Mouse (Mus musculus) embryo, embryonic 9.5 days (tissue): Measurements from ENCODE around the gene Slf2.

Experiments used
- DNase-seq: peaks from one replicate; pipeline ENCODE4 v3.0.0-alpha.2; 2017; ENCODE audit errors: extremely low spot score

Gene Slf2

GRCm38 (mm10) chr19:45012636-45013035 is 81.7 kb downstream of the Slf2 start:
- no peak for DNase-seq

GRCm38 (mm10) chr19:45013581-45014225 is 82.8 kb downstream of the Slf2 start:
- no peak for DNase-seq

- no peak for DNase-seq
Observed at GRCm38 (mm10) chr19:45014335-45014971, 83.5 kb downstream of the Slf2 start, which contains the start of gene Lzts2. Gene Lzts2, plus strand, starts transcription at chr19:45014414.

- peak; percentile 69 for DNase-seq
Observed at GRCm38 (mm10) chr19:45014981-45015402, 84.0 kb downstream of the Slf2 start.

- peak; percentile 55 for DNase-seq
Observed at GRCm38 (mm10) chr19:45015518-45016281, 84.7 kb downstream of the Slf2 start.

GRCm38 (mm10) chr19:45016341-45017215 is 85.6 kb downstream of the Slf2 start:
- DNase-seq: peak; percentile 83

- peak; percentile 93 for DNase-seq
Observed at GRCm38 (mm10) chr19:45017216-45017771, 86.3 kb downstream of the Slf2 start.

- DNase-seq: peak; percentile 87
Observed at GRCm38 (mm10) chr19:45017909-45018308, 87.0 kb downstream of the Slf2 start.

GRCm38 (mm10) chr19:45018351-45018831 is 87.4 kb downstream of the Slf2 start:
- DNase-seq: peak; percentile 48

GRCm38 (mm10) chr19:45020348-45020747 is 89.4 kb downstream of the Slf2 start:
- no peak for DNase-seq

- no peak for DNase-seq
Observed at GRCm38 (mm10) chr19:45021362-45021761, 90.4 kb downstream of the Slf2 start.

- no peak for DNase-seq
Observed at GRCm38 (mm10) chr19:45023993-45024392, 93.0 kb downstream of the Slf2 start.

GRCm38 (mm10) chr19:45024775-45025174 is 93.8 kb downstream of the Slf2 start:
- DNase-seq: no peak

- DNase-seq: no peak
Observed at GRCm38 (mm10) chr19:45025937-45026568, 95.1 kb downstream of the Slf2 start.

- no peak for DNase-seq
Observed at GRCm38 (mm10) chr19:45026958-45027670, 96.2 kb downstream of the Slf2 start.

- peak; percentile 37 for DNase-seq
Observed at GRCm38 (mm10) chr19:45027848-45028247, 96.9 kb downstream of the Slf2 start.

- no peak for DNase-seq
Observed at GRCm38 (mm10) chr19:45028746-45029145, 97.8 kb downstream of the Slf2 start.

GRCm38 (mm10) chr19:45029571-45029970 is 98.6 kb downstream of the Slf2 start:
- DNase-seq: no peak

- peak; percentile 64 for DNase-seq
Observed at GRCm38 (mm10) chr19:45030111-45030510, 99.2 kb downstream of the Slf2 start.
